Mouse (Mus musculus): ENCODE data around the gene Tpi1. TPM values are rescaled to one million over a fixed set of nuclear protein-coding genes. Genes with fewer than 3 reads are reported as not detected.
"Not testable (repeated sequence)": the region's sequence is repeated elsewhere in the genome, so short reads cannot be mapped to it uniquely, and the experiment has no call there.

Gene Tpi1
- polyA plus RNA-seq, 1 experiment from 2014 or later = 643 TPM

GRCm38 (mm10) chr6:124836411-124836810, 22.3 kb upstream of the Tpi1 start:
- no peaks in the 10 kb centered on the region for H3K9me3 ChIP-seq (ENCODE audit: control insufficient read depth, low read length)
- H3K36me3 ChIP-seq (ENCODE audit: control insufficient read depth, insufficient read depth, low read length) = peaks cover 31% of the 10 kb centered on the region
- H3K4me3 ChIP-seq (ENCODE audit: low read length) = no peak overlapping the region
- peaks cover 27% of the 10 kb centered on the region for H3K4me1 ChIP-seq (ENCODE audit: control insufficient read depth, insufficient read depth, low read length)
- H3K9ac ChIP-seq (ENCODE audit: low read depth, low read length) = no peak overlapping the region
- 68% methylated on average over 7 of the region's 7 CpGs for WGBS
- H3K27me3 ChIP-seq (ENCODE audit: control insufficient read depth, insufficient read depth, low read length) = no peaks in the 10 kb centered on the region
- ATAC-seq (ENCODE audit: low FRiP score, low TSS enrichment) = no peak
- H3K27ac ChIP-seq (ENCODE audit: low read depth, low read length) = no peak overlapping the region
- H3K4me2 ChIP-seq (replicated peaks; ENCODE audit: low read depth, low read length) = no peak overlapping the region

DNA sequence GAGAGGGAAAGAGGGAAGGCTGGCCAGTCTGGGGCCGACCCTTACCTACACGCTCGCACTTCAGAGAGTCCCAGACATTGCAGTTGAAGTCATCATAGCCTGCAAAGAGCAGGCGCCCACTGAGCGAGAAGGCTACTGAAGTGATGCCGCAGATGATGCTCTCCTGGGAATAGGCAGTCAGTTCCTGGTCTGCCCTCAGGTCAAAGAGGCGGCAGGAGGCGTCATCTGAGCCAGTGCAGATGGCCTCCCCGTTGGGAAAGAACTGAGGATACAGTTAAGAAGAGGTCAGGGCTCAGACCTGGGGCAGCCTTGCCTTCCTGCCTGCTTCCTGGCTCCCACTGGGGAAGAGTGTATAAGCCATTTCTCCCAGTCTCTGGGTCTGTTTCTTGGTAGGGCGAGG, 21.4 kb upstream of the Tpi1 start:
- H3K9me3 ChIP-seq (ENCODE audit: control insufficient read depth, low read length) = no peaks in the 10 kb centered on the region
- H3K36me3 ChIP-seq (ENCODE audit: control insufficient read depth, insufficient read depth, low read length) = peaks cover 31% of the 10 kb centered on the region
- H3K4me1 ChIP-seq (ENCODE audit: control insufficient read depth, insufficient read depth, low read length) = peaks cover 31% of the 10 kb centered on the region
- WGBS = 31% methylated on average over 10 of the region's 10 CpGs
- no peak overlapping the region for H3K27ac ChIP-seq (ENCODE audit: low read depth, low read length)
- H3K27me3 ChIP-seq (ENCODE audit: control insufficient read depth, insufficient read depth, low read length) = no peaks in the 10 kb centered on the region
- no peak overlapping the region for H3K4me3 ChIP-seq (ENCODE audit: low read length)
- H3K9ac ChIP-seq (ENCODE audit: low read depth, low read length) = peak overlapping the region; percentile 14; the same call in 1 of the 2 replicates
- ATAC-seq (ENCODE audit: low FRiP score, low TSS enrichment) = no peak
- H3K4me2 ChIP-seq (replicated peaks; ENCODE audit: low read depth, low read length) = no peak overlapping the region

DNA sequence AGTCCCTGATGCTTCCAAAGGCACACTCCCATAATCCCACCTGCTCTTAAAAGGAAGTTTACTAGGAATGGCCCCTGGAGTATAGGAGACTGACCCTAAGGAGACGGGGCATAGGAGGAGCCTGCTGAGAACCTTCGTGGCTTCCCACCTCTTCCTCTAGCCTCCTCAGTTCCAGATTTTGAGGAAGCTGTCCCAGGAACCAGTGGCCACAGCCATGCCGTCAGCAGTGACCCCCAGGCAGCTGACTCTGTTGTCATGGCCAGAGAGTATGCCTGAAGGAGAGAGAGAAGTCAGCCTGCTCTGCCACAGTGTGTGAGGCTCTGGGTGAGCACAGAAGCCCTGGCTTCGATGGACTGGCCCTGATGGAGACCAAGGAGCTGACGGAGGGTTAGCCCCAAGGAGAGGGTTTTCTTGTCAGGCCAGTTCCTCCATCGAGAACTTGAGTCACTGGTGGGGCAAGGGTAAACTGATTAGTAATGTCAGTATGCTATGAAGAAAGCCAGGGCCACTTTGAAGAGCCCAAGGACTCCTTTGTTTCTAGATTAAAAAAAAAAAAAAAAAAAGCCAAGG, 20.5 kb upstream of the Tpi1 start:
- ATAC-seq (ENCODE audit: low FRiP score, low TSS enrichment) = no peak
- 83% methylated on average over 6 of the region's 6 CpGs for WGBS

GRCm38 (mm10) chr6:124831649-124832048, 17.6 kb upstream of the Tpi1 start:
- H3K27ac ChIP-seq (ENCODE audit: low read depth, low read length) = no peak overlapping the region
- ATAC-seq (ENCODE audit: low FRiP score, low TSS enrichment) = no peak
- no peak overlapping the region for H3K9ac ChIP-seq (ENCODE audit: low read depth, low read length)
- H3K36me3 ChIP-seq (ENCODE audit: control insufficient read depth, insufficient read depth, low read length) = peaks cover 31% of the 10 kb centered on the region
- peaks cover 25% of the 10 kb centered on the region for H3K4me1 ChIP-seq (ENCODE audit: control insufficient read depth, insufficient read depth, low read length)
- H3K4me3 ChIP-seq (ENCODE audit: low read length) = peak overlapping the region; percentile 62; the same call in 1 of the 2 replicates
- no peak overlapping the region for H3K4me2 ChIP-seq (replicated peaks; ENCODE audit: low read depth, low read length)
- no peaks in the 10 kb centered on the region for H3K27me3 ChIP-seq (ENCODE audit: control insufficient read depth, insufficient read depth, low read length)
- no peaks in the 10 kb centered on the region for H3K9me3 ChIP-seq (ENCODE audit: control insufficient read depth, low read length)
- 91% methylated on average over 8 of the region's 8 CpGs for WGBS

More for the DNA sequence above, 20.5 kb upstream of the Tpi1 start:
- H3K27ac ChIP-seq (ENCODE audit: low read depth, low read length) = no peak overlapping the region
- no peaks in the 10 kb centered on the region for H3K9me3 ChIP-seq (ENCODE audit: control insufficient read depth, low read length)
- no peak overlapping the region for H3K4me2 ChIP-seq (replicated peaks; ENCODE audit: low read depth, low read length)
- peaks cover 28% of the 10 kb centered on the region for H3K4me1 ChIP-seq (ENCODE audit: control insufficient read depth, insufficient read depth, low read length)
- H3K4me3 ChIP-seq (ENCODE audit: low read length) = no peak overlapping the region
- no peaks in the 10 kb centered on the region for H3K27me3 ChIP-seq (ENCODE audit: control insufficient read depth, insufficient read depth, low read length)
- H3K9ac ChIP-seq (ENCODE audit: low read depth, low read length) = no peak overlapping the region
- peaks cover 31% of the 10 kb centered on the region for H3K36me3 ChIP-seq (ENCODE audit: control insufficient read depth, insufficient read depth, low read length)

GRCm38 (mm10) chr6:124831199-124831598, 17.1 kb upstream of the Tpi1 start:
- ATAC-seq (ENCODE audit: low FRiP score, low TSS enrichment); H3K27me3 ChIP-seq (ENCODE audit: control insufficient read depth, insufficient read depth, low read length); H3K9me3 ChIP-seq (ENCODE audit: control insufficient read depth, low read length); H3K27ac ChIP-seq (ENCODE audit: low read depth, low read length): not testable (repeated sequence)
- H3K4me3 ChIP-seq (ENCODE audit: low read length) = peak overlapping the region; percentile 62
- H3K4me2 ChIP-seq (replicated peaks; ENCODE audit: low read depth, low read length) = peak overlapping the region; percentile 87
- 91% methylated on average over 4 of the region's 4 CpGs for WGBS
- H3K36me3 ChIP-seq (ENCODE audit: control insufficient read depth, insufficient read depth, low read length) = peaks cover 33% of the 10 kb centered on the region
- peaks cover 21% of the 10 kb centered on the region for H3K4me1 ChIP-seq (ENCODE audit: control insufficient read depth, insufficient read depth, low read length)
- H3K9ac ChIP-seq (ENCODE audit: low read depth, low read length) = 0 out of 2 replicates have a peak overlapping the region, but pooled peaks have one; percentile 74

DNA sequence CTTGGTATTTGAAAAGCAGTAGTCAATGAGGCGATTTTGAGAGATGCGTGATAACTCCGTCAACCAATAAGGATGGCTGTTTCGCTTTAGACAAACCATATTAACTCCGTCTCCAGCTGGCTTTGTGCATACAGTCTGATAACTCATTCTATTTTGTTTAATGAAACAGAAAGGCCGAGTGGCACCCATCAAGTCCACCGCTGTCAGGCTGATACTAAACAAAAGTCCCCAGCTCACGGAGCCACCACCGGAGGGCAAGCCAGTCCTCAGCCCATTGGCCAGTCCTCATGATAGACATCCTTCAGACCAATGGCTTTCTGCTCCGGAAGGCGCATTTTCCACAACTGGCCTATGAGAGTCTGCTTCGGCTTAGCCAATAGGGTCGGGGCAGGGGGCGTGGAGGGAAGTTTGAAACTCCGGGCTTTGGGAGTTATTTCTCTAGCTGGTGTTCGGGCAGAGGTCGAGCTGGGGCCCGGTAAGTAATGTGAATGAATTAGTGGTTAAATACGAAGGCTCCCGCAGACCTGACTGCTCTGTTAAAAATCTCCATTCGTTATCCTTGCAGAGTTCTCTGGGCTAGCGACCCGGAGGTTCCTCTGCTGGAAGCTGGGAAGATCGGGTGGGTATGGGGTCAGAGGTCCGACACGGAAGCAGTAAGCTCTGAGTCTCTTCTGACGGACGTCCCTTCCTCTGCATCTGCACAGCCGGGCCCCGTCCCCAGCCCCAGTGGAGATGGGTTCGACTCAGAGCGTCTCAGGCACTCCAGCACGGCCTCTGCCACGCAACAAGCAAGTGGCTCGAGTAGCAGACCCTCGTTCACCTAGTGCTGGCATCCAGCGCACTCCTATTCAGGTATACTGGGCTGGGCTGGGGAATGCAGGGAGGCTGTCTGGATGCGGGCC, 16.0 kb upstream of the Tpi1 start:
- Histone ChIP-seq H3K4me2 (replicated peaks; ENCODE audit: low read depth, low read length) (peak overlapping the region; percentile 87), H3K27ac (ENCODE audit: low read depth, low read length) (peak overlapping the region; percentile 81), H3K9me3 (ENCODE audit: control insufficient read depth, low read length) (no peaks in the 10 kb centered on the region), H3K9ac (ENCODE audit: low read depth, low read length) (peak overlapping the region; percentile 74), H3K4me1 (ENCODE audit: control insufficient read depth, insufficient read depth, low read length) (peaks cover 11% of the 10 kb centered on the region), H3K36me3 (ENCODE audit: control insufficient read depth, insufficient read depth, low read length) (peaks cover 45% of the 10 kb centered on the region), H3K27me3 (ENCODE audit: control insufficient read depth, insufficient read depth, low read length) (no peaks in the 10 kb centered on the region), H3K4me3 (ENCODE audit: low read length) (peak overlapping the region; percentile 62)
- under 1% methylated on average over 38 of the region's 38 CpGs for WGBS
- peak; percentile 86 for ATAC-seq (ENCODE audit: low FRiP score, low TSS enrichment)

DNA sequence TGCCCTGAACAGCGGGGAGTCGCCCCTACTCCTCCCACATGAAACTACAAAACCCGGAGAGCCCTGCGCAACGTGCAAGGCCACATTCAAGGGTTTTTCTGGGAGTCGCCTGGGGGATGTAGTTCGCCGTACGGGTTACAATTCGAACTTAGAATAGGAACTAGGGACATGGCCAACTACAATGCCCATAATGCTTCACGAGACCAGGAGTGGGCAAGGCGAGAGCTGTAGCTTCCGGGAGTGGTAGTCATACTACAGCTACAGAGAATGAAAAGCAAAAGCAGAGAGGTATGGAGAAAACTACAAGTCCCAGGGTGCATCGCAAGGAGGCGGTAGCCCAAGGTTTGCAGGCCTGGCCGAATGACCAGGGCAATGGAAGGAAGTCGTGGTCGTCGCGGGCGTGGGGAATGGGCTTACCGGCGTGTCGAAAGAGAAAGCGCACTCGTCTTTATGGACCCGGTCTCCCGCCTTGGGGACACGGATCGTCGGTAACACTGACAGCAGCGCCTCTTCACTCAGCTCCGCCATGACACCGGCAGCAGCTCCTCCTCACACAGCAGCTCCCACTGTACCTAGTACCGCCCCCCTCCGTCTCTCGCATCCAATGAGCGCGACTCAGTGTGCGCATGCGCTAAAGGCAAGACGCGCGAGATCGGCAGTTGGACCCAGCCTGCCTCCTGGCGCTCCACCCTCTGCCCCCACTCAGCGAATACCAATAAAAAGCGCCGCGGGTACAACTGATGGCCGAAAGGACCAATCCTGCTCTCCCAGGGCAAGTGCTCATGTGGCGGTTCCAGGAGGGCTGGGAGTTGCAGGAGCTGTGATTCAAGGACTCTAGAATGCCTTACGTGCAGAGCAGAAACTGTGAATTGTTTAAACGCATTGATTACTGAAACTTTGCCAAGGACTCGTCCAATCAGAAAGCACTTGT, 15.0 kb upstream of the Tpi1 start, which contains the start of the genes Usp5 and Cdca3:
TSS of gene Usp5 (minus strand) at position 617 of the 931 bp plus-strand sequence.
TSS of gene Cdca3 (plus strand) at position 680 of the 931 bp plus-strand sequence.
- under 1% methylated on average over 51 of the region's 55 CpGs for WGBS

GRCm38 (mm10) chr6:124828101-124828592, 14.1 kb upstream of the Tpi1 start:
- ATAC-seq (ENCODE audit: low FRiP score, low TSS enrichment) = no peak
- WGBS = 22% methylated on average over 10 of the region's 10 CpGs
- Histone ChIP-seq H3K36me3 (ENCODE audit: control insufficient read depth, insufficient read depth, low read length) (peaks cover 50% of the 10 kb centered on the region), H3K4me1 (ENCODE audit: control insufficient read depth, insufficient read depth, low read length) (peaks cover 11% of the 10 kb centered on the region), H3K9ac (ENCODE audit: low read depth, low read length) (peak overlapping the region; percentile 61), H3K4me3 (ENCODE audit: low read length) (peak overlapping the region; percentile 62), H3K27ac (ENCODE audit: low read depth, low read length) (no peak overlapping the region; the same call in 1 of the 2 replicates), H3K27me3 (ENCODE audit: control insufficient read depth, insufficient read depth, low read length) (no peaks in the 10 kb centered on the region), H3K9me3 (ENCODE audit: control insufficient read depth, low read length) (no peaks in the 10 kb centered on the region), H3K4me2 (replicated peaks; ENCODE audit: low read depth, low read length) (peak overlapping the region; percentile 80)

More for the DNA sequence above, 15.0 kb upstream of the Tpi1 start, which contains the start of the genes Usp5 and Cdca3:
- H3K36me3 ChIP-seq (ENCODE audit: control insufficient read depth, insufficient read depth, low read length) = peaks cover 49% of the 10 kb centered on the region
- H3K27me3 ChIP-seq (ENCODE audit: control insufficient read depth, insufficient read depth, low read length) = no peaks in the 10 kb centered on the region
- peaks cover 11% of the 10 kb centered on the region for H3K4me1 ChIP-seq (ENCODE audit: control insufficient read depth, insufficient read depth, low read length)
- peak; percentile 94 for ATAC-seq (ENCODE audit: low FRiP score, low TSS enrichment)
- H3K4me2 ChIP-seq (replicated peaks; ENCODE audit: low read depth, low read length) = peak within 1 kb of the TSS; percentile 87
- H3K9ac ChIP-seq (ENCODE audit: low read depth, low read length) = peak within 1 kb of the TSS; percentile 74
- no peaks in the 10 kb centered on the region for H3K9me3 ChIP-seq (ENCODE audit: control insufficient read depth, low read length)
- H3K4me3 ChIP-seq (ENCODE audit: low read length) = peak within 1 kb of the TSS; percentile 62
- peak within 1 kb of the TSS; percentile 81 for H3K27ac ChIP-seq (ENCODE audit: low read depth, low read length)

Data from kidney, embryonic 14.5 days (tissue).